Mouse (Mus musculus) erythroblast, adult 5-6 weeks (primary cell): Measurements from ENCODE around the gene Rxfp4. TPM values are rescaled to one million over a fixed set of nuclear protein-coding genes. Genes with fewer than 3 reads are reported as not detected.

Experiments
- ATAC-seq: replicated peaks from 2 replicates; pipeline ENCODE4 v1.8.0; 2016; ENCODE audit warnings: moderate number of reproducible peaks, mild to moderate bottlenecking, moderate TSS enrichment, inconsistent platforms; ENCODE audit not compliant: poor library complexity, low FRiP score, severe bottlenecking
- total RNA-seq, 2 experiments: library from RNA; stranded (forward) in 1 of 2; stranded (reverse) in 1 of 2; fragments of 150-400 nt in 1 of 2; fragments of 200-764, 138-1000 nt in 1 of 2; gene quantifications; 2 replicates each; pipeline versions ENCODE4 v1.2.3 to v1.2.4; 2015 to 2017; ENCODE audit warnings: low replicate concordance in 2 of 2

Gene Rxfp4
- total RNA-seq, 2 experiments from 2014 or later, result not detected

DNA sequence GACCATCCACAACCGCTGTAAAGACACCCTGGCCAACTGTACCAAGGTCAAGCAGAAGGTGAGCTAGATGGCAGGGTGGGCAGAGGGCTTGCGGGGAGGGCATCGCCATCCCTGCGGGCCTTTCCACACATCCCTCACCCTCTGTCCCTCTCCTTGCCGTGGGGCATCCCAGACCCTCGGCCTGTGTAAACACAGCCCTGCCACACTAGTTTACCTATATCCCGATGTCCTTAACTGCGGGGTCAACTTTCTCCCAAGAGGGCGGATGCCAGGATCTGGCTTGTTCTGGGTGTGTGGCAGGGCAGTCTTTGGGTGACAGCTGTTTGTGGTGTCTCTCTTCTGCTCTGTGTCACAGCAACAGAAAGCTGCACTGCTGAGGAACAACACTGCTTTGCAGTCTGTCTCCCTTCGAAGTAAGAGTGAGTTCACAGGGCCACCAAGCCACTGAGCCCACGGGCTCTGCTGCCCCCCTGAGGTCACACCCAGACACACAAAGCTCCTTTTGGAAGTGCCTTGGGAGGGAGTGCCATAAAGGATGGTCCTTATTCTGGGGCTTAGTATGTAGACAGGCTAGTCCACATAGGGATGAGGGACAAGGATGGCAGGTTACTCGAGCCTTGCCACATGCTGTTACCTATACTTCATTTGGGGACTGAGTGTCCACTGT lies 20.9 kb downstream of the Rxfp4 start:
- no peak for ATAC-seq

DNA sequence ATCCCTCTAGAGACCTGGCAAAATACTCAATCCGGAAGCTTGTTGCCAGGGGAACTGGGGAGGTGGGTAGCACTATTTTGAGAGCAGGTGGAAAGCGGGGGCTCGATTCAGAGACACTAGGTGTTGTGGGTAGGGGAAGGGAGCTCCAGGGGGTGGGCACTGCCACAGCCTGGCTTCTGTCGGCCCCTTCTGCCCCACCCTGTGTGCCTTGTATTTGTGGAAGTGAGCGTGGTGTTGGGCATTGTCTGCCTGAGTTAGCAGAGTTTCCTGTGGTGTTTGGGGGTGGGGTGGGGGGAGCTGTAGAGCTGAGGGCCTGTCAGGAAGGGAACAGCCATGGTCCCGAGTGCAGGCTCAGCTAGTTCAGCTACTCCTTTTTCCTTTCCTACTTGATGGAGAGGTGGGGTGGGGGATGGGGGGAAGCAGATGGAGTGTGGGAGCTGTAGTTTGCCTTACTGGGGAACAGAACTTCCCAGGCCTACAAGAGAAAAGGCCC lies 22.0 kb downstream of the Rxfp4 start:
- ATAC-seq, result no peak

DNA sequence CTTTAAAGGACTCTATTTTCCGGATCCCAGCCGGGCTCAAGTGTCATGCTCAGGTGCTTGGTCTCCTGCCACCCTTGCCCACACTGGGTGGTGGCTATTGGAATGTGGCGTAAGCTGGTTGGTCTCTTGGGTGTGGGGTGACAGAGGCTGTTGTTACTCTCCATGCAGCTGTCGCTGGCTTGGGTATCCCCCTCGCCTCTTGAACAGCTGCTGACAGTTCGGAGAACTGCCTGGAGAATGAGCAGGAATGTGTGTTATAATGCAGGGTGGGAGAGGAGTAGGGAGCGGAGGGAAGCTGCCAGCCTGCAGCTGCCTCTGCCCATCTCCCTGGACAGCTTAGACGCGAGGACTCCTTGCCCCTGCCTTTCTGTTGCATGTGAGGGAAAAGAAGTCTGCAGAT lies 22.9 kb downstream of the Rxfp4 start:
- ATAC-seq, result no peak

DNA sequence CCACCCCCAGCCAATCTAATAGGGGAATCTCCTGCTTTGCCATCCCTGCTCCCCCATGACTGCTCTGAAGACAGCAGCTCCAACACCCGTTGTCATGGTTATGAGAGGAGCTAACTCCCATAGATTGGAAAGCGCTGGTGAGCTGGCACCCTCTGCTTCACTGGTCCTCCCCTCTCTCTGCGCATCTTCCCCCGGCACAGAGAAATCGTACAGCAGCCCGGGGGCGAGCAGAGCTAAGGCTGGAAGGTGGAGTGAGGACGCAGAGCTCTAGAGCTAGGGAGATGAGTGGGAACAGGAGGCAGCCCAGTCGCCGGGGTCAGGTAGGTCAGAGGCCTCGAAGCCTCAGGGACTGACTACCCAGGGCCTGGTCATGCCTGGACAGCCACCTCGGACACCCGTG lies 23.7 kb downstream of the Rxfp4 start:
- no peak for ATAC-seq

DNA sequence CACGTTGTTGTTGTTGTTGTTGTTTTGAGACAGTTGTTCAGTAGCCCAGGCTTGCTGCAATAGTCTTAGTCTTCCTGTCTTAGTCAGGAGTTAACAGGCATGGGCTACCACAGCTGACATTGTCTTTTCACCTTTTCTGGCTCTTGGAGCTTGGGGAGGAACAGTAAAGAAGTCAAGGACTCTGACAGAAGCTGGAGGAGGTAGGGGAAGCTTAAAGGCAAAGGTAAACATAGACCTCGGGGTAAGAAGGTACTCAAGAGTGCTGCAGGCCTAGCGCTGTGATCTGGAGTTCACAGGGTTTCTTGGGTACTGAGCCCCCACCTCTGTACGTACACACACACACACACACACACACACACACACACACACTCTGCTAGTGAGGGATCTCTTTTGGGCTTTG lies 24.2 kb downstream of the Rxfp4 start:
- no peak for ATAC-seq

DNA sequence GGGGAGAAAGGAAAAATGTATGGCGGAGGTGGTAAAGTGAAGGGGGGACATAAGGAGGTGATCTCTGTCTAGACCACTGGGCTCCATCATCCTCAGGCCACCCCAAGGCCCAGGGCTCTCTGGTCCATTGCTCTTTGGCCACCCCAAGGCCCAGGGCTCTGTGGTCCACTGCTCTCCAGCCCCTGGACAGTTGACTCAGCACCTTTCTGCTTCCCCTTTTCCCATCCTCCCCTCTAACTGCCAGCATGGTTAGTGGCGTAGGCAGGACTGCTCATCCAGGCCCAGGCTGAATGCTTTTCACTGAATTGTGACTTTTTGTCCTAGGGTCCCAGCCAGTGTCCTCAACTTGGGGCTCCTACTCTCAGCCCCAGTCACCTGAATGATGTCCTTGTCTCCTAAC lies 25.4 kb downstream of the Rxfp4 start:
- ATAC-seq, result no peak

DNA sequence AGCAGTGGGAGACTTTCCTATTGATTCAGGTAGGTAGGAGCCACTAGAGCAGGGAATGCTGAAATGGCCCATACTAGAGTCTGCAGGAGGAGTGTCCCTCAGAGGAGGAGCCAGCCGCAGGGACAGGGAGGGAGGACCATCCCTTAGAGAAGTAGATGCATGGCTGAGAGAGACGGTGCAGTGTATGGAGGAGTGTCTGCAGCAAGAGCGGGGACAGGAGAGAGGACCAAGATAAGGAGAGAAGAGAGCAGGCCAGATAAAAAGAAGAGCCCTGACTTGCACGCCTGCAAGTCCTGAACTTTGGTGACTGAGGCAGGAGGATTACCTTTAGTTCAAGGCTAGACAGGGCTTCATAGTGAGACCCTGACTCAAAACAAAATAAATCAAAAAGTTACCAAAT lies 25.8 kb downstream of the Rxfp4 start:
- no peak for ATAC-seq

DNA sequence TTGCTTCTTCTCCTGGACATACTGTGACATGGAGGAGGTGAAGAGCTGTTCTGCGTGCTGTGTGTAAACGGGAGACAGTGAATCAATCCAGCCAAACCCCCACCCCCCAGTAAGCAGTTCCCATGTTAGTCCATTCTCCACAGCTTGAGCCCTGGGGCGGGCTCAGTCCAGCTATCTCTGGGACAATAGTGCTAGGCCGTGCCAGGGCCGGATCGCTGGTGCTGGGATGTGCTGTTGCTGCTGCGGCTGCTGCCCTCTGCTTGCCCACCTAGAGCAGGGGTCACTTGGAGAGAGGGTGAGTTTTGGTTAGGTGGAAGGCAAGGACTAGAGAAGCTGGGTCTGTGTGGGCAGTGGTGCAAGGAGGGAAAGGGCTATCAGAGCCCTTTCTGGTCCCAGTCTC lies 26.6 kb downstream of the Rxfp4 start:
- no peak for ATAC-seq

DNA sequence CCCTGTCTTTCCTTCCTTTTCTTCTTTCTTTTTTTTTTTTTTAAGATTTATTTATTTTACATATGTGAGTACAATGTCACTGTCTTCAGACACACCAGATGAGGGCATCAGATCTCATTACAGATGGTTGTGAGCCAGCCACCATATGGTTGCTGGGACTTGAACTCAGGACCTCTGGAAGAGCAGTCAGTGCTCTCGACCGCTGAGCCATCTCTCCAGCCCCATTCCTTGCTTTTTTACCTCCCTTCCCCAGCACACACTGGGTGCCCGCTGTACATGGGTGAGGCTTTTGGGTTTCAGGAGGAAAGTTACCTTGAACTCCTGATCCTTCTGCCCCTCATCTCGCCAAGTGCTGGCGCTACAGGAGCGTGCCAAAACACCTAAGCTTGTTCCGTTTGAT lies 27.4 kb downstream of the Rxfp4 start:
- no peak for ATAC-seq

DNA sequence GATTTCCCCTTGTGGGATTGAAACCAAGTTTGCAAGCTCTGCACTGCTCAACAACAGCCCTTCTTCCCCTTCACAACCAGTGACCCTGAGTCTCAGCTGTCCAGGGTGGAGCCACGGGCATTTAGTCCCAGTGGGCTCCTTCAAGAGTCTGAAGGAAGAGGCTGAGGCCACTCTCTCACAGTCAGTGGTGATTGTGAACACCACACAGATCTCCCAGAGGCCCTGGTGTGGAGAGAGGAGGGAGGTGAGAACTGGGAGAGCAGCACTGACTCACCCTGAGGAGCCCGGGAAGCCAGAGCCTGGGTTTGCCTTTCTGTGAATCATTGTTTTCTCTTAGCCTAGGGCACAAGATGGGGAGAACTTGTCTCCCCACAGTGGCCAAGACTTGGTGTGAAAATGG lies 28.0 kb downstream of the Rxfp4 start:
- no peak for ATAC-seq

DNA sequence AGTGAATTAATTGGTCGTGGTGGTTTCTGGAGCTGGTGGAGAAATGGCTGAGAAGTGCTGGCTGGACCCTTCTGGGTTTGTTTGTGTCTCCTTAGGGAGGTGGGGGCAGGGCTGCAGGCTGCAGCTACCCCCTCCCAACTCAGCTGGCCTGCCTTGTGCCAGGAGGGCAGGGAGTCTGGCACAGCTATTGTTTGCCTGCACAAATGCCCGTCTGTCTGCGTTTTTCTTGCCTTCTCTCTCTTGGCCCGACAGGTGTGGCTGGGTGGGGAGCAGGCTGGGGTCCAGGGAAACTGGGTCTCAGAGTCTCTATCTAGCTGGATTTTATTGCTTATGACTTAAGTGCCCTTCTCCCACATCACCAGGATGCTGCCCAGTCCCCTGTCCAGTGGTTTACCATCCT lies 28.6 kb downstream of the Rxfp4 start:
- ATAC-seq, result no peak

DNA sequence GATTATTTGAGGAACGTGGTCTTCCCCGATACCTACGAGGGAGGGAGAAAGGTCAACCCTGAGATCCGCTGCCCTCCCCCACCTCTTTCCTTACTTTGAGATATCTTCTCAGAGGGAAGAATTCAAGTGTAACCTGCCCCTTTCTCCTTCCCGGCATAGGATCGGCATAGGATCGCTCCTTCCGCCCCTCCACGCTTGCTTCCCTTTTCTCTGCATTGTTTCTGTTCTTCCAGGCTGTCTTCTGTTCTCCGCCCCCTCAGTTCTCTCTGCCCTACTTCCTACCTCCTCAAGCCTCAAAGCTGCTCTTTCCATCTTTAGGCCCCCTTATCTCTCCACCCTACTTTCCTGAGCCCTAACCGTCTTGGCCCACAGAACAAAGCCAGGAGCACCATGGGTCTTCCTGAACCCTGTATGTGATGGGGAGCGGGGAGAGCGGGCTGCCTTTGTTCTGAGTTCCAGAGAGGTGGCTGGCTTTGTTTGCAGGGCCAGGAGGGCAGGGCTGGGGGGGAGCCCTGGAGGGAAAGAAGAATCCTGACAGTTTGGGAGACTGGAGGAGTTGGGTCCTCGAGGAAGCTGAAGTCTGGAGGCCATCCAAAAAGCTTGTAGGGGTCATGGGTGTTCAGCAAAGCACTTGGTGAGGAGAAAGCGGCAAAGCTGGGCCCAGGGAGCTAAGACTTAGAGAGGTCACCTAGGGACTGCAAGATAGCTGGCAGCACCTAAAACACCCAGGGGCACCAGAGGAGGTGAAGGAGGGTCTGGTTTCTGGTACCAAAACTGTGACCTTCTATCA lies 29.4 kb downstream of the Rxfp4 start:
- no peak for ATAC-seq

DNA sequence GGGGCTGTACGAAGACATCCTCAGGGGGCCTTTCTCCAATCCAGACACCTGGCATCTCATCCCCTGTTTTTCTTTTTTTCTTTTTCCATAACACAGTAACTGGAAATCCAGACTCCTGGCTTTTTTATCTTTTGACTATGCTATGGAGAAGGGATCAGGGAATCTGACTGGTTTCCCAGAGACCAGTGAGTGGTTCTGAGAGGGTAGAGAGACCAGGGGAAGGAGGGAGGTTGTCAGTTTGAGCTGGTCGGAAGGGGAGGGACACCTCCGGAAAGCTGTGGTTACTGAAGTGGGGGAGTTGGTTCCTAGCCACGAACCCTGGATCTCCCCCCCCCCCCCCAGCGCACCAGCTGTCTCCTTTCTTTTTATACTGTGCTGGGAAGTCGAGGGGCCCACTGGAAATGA lies 30.0 kb downstream of the Rxfp4 start:
- no peak for ATAC-seq

DNA sequence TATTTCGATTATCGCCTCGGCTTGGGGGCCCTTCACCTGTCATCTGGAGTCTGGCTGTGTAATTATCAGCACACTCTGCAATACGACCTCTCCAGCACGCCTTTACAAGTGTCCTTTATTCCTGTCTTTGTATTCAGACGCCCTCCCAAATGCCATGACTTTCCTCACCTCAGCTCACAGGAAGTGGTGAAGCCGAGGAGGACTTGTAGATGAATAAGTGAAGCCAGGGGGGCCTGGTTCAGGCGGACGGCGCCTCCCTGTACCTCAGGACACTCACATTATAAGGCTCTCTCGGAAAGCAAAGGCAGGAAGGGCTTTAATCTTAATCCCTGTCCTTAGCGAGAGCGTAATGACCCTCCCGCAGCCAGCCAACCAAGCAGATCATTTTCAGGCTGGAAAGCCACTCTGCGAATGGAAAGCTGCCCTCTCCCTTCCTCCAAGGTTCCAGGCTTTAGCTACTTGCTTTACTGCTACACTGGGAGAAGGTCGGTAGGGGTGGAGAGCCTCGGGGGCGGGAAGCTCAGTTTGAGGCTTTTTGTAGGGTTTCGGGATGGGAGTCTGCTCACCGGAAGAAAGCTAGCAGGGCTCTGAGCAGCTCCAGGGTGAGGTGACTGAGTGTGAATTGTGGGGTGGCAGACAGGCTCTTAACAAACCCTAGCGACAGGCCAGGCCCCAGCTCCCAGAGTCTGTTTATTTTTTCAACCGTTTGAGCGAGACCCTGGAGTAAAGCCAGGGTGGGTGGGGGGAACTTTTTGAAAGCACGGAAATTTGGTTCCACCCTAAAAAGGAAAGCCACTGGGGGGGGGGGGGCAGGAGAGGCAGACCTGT lies 30.6 kb downstream of the Rxfp4 start:
- ATAC-seq, result peak; percentile 18

DNA sequence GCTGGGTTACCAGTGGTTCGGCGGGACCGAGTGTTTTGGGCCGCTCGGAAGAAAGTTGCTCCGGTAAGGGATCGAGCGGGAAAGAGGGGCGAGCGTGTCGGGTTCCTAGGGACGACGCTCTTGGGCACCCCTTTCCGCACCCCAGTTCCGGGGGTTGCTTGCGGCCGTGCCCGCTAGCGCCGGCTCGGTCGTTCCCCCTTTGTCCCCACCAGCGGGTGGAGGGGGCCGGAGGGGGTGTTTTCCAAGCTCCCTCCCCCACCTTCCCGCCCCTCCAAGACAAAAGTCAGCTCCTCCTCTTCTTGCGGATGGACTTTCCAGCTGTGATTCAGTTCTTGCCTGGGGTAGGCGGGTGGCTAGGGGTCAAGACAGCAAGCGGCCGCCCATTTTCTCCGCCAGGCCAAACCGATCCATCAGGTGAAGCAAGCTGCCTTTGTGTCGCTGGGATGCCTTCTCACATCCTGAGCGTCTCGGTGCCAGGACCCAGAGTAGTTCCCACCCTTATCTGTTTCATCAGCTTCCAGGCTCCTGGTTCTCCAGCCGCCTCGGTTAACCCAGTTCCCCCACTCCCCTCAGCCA lies 31.3 kb downstream of the Rxfp4 start:
- peak; percentile 30 for ATAC-seq

DNA sequence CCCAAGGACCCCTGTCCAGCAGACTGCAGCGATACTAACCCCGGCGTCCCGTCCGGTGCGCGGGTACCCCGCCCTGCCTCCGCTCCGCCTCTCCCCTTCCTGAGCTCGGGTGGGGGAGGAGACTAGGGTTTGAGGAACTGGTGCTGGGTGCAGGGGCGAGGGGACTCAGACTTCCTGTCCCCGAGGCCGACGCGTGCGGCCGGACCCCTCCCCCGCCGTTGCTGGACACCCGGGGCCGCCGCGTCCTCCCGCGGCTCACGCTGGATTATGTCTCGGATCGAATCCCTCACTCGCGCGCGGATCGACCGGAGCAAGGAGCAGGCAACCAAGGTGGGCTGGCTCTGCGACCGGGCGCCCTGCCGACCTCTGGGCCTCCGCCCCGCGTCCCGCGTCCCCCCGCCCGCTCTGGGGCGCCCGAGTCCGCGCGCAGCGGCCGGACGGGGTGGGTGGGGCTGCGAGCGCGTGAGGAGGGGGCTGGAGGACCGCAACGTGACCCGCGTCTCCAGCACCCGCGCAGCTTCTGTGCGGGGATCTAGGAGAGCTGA lies 31.9 kb downstream of the Rxfp4 start:
- ATAC-seq, result peak; percentile 63

DNA sequence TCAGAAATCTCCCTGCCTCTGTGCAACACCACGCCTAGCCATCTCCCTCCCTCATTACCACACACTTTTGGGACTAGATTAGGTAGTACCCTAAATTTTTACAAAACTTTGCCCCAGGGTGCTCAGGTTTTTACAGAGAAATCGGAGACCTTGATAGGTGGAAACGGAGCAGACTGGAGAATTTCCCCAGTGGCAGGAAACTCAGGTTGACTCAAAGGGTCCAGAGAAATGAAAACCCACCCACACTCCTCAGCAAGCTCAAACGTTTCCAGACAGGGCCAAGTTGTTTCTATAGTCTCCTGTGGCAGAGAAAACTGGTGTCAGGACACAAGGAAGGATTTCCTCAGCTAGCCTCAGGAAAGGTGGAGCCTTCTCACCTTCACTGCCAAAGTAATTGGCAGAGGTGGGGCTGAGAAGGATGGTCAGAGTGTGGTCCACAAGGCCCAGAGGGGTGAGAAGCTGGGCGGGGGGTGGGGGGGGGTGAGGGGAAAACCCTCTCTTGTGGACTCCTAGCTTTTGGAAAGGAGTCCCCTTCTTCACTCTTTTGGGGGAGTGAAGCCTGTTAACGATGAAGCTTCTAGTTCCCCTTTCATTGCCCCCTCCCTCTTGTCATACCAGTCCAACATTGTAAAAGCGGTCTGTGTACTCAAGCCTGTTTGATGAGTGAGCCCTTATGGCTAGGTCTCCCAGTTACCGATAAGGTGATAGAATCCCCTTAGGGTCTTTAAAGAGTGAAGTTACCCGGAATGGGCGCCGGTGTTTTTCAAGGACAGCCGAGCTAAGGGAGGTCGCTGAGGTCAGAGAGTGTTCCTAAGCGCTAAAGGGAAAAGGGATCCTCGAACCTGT lies 32.6 kb downstream of the Rxfp4 start:
- ATAC-seq, result no peak

DNA sequence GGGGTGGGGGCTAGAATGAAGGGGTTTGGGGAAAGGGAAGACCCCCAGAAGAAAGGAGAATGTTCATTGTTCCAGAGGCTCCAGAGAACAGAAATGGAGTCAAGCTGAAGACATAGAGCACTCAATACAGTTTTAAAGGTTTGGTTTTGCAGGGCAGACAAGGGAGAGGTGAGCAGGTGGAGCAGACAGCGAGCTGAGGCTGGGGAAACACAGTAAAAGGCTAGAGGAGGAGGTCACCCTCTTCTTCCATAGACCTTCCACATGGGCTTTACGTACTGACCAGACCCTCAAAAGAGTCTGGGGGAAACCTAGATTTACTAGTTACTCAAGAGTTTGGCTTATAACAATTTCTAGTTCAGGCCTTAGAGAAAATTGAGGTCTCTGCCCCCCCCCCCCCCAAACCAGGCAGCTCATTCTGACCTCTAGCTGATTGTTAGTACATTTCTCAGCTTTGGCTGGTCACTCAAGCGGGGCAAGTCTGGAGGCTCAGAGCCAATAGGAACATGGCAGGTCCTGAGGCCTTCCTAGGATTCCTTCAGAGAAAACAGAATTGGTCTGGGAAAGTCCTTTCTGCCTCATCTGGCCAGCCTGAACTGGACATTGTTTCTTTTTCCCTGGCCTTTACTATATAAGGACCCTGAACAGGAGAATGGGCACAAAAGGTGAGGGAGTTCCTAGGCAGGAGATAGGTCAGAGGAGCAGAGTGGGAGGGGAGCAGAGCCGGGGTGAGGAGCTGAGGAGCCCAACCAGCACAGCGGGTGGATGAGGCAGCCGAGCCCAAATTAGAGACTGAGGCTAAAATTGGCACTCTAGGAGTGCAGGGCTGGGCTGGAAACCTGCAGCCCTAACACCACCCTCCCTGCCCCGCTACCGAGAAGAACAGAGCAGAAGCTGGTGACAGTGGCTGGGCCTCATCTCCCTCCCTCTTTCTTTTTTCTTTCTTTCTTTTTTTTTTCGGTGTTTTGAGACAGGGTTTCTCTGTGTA lies 33.5 kb downstream of the Rxfp4 start:
- no peak for ATAC-seq
